Mouse (Mus musculus) myocyte (in vitro differentiated cells): ENCODE measurements around the gene 4933406M09Rik. TPM values are rescaled to one million over a fixed set of nuclear protein-coding genes. Genes with fewer than 3 reads are reported as not detected.

ENCODE experiments used
- polyA plus RNA-seq: library from polyadenylated mRNA; unstranded; fragments of >200 nt; fragmentation: generic; extraction: Trizol; gene quantifications from one replicate; pipeline ENCODE4 v1.2.1, GENCODE M21; 2012; ENCODE audit warnings: missing spikeins

4933406M09Rik gene
- polyA plus RNA-seq, 1 experiment: not detected

Other genes starting within 250 kb of the 4933406M09Rik start
- 32.9 TPM for gene Chil1, start 203.8 kb upstream of the 4933406M09Rik start, polyA plus RNA-seq
- gene Mybph, start 192.5 kb upstream of the 4933406M09Rik start, polyA plus RNA-seq: 1,516 TPM
- 4.5 TPM for gene Adora1, start 150.5 kb upstream of the 4933406M09Rik start, polyA plus RNA-seq
- 1,426 TPM for gene Myog, start 96.0 kb upstream of the 4933406M09Rik start, polyA plus RNA-seq
- gene Ppfia4, start 53.0 kb upstream of the 4933406M09Rik start, polyA plus RNA-seq: 35.8 TPM
- 67.3 TPM for gene Tmem183a, start 24.0 kb upstream of the 4933406M09Rik start, polyA plus RNA-seq
- gene Cyb5r1, start 19.6 kb downstream of the 4933406M09Rik start, polyA plus RNA-seq: 452 TPM
- gene Adipor1, start 29.4 kb downstream of the 4933406M09Rik start, polyA plus RNA-seq: 87.9 TPM
- 11.3 TPM for gene Klhl12, start 69.6 kb downstream of the 4933406M09Rik start, polyA plus RNA-seq
- gene Rabif, start 108.7 kb downstream of the 4933406M09Rik start, polyA plus RNA-seq: 13.4 TPM
- gene Mgat4e, start 163.7 kb downstream of the 4933406M09Rik start, polyA plus RNA-seq: not detected
- 11.2 TPM for gene Kdm5b, start 174.2 kb downstream of the 4933406M09Rik start, polyA plus RNA-seq